Mouse (Mus musculus): ENCODE data around the gene Hist2h4.
"Not testable (repeated sequence)": the region's sequence is repeated elsewhere in the genome, so short reads cannot be mapped to it uniquely, and the experiment has no call there.

Hist2h4 gene

GRCm38 (mm10) chr3:96262979-96263550 lies at the start of gene Hist2h4:
Gene Hist2h4, minus strand, starts transcription at chr3:96263311.
- DNase-seq = peak; percentile 96 to 97

DNA sequence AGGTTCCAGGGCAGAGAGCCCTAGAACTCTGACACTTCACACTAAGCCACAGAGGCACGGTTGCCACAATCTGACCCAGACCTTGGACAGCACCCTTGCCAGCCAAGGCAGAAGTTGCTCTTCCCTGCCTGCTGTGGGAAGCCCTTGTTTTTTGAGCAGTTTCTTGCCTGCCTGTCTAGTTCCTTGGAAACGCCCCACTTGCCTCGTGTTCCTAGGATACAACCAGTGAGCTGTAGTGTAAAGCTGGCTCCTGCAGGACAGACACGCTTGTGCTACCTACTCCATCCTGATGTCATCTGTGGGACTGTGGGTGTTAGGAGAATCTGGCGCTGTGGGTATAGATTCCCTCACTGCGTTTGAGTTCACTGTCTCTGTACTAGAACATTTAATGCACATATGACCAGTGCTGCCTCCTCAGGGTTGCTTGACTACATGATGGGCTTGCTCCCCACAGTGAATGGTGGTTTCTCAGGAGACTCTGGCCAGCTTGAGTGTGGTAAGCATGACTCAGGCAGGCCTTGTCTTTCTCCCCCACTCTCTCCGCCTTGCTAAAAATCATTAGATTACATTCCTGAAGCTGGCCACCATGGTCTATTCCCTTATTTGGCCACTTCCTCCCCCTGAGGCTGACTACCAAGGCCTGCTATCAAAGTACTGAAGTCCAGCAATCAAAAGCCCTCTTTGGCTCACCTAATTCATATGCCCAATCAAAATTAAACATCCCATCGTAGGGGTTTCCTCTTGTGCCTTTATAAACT lies 49.4 kb upstream of the Hist2h4 start:
- DNase-seq = no peak

DNA sequence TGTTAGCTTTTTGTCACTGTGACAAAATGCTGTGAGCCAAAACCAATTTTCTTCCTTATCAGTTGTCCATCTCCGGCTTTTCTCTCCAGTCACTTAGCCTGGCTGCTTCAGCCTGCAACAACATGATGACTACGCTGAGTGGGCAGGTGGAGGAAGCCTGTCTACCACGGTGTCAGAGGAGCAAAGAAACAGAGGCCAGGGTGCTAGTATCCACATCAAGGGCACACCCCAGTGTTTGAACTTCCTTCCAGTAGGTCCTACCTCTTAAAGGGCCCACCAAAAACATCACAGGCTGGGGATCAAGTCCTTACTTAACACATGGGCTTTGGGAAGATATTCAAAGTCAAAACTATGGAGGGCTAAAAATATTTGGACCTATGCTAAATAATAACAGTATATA lies 46.3 kb upstream of the Hist2h4 start:
- no peak for DNase-seq

GRCm38 (mm10) chr3:96306506-96306905 lies 43.4 kb upstream of the Hist2h4 start:
- no peak for DNase-seq

DNA sequence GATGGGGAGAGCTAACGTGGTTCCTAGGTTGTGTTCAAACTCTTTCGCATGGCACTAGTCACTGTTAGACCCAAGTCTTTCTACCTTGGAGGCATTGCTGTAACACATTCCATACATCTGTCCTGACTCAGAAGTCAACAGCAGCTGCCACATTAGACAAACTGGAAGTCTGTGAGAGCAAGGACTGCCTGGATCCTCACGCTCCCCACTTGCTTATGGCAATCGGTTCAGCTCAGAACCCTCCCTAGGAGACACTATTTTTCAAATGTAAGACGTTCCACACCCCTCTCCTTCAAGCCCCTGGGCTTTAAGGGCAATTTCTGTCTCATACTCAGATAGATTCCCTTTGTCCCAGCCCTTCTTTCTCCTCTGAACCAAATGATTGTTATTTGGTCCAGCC lies 39.0 kb upstream of the Hist2h4 start:
- DNase-seq = no peak

- peak; percentile 28 to 29 for DNase-seq
These were observed 37.8 kb upstream of the Hist2h4 start for GRCm38 (mm10) chr3:96300706-96301529.

DNA sequence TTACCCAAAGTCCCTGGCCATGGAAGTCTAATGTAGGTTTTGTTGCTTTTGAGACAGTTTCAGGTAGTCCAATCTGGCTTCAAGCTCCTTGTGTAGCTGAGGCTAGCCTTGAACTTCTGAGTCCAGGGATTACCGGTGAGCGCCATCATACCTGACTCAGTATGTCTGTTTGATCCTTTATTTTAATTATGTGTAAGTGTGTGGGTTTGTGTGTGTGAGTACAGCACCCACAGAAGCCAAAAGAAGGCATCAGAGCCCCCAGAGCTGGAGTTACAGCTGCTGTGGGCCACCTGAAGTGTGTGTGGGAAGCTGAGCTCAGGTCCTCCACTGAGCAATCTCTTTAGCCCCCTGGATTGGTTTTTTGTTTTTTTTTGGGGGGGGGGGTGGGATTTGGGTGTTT lies 36.5 kb upstream of the Hist2h4 start:
- no peak for DNase-seq

- DNase-seq = no peak
These were observed 35.2 kb upstream of the Hist2h4 start for GRCm38 (mm10) chr3:96298360-96298759.

DNA sequence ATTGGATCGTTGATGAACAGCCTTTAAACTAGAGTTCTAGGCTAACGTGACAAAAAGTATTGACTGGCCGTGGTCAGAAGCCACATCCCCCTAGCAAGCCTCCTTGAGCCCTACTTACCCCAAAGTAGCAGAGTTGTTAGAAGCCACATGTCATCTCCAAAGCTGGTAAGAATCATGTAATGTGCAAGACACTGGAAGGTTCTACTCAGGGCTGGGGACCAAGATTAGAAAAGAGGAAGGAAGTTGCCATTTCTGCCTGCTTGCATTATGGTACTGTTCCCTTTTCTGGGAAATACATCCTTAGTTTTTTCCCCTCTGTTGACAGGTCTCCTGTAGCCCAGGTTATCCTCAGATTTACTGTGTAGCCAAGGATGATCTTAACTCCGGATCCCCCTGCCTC lies 30.7 kb upstream of the Hist2h4 start, which contains the start of gene Fcgr1:
Fcgr1 (minus strand) TSS at position 183 of the 400 bp plus-strand sequence.
- DNase-seq = no peak

- no peak for DNase-seq
These were observed 30.3 kb upstream of the Hist2h4 start for GRCm38 (mm10) chr3:96293368-96293767.

DNA sequence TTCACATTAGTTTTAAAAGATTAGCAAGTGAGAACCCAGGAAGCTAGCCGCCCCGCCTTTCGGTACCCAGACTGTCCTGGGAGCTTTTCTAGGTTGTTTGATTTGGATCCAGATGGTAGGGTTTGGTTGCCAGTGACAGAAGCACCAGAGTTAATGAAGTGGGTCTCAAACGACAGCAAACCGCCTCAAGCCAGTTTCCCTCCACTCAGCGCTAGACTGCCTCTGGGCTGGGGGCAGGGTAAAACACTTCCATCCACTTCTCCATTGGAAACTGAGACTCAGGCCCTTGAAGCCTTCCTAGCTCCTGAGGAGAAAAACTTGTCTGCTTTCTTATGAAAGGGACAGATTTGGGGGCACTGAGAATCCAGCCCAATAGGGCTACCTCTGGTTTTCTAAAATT lies 29.5 kb upstream of the Hist2h4 start:
- DNase-seq = no peak

- DNase-seq = not testable (repeated sequence)
These were observed 27.6 kb upstream of the Hist2h4 start for GRCm38 (mm10) chr3:96290727-96291126.

GRCm38 (mm10) chr3:96289201-96289600 lies 26.1 kb upstream of the Hist2h4 start:
- DNase-seq = no peak

- peak; percentile 45 to 54 for DNase-seq
These were observed 24.2 kb upstream of the Hist2h4 start for GRCm38 (mm10) chr3:96287334-96287733.

DNA sequence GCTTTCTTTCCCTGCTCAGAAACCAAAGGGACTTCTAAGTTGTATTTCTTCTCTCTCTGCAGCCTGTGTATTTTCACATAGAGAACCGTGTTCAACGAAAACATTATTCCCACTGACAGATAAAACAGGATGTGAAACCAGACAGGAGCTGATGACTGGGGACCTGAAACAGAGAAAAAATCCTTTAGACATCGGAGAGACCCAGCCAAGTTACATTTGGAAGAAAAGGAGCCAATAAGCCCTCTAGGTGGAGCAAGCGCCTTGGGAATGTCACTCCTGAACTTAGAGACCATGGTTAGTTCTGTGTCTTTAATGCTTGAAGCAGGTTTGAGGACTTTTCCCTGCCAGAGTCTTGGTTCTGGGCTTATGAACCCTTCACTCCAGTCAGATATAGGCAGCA lies 21.3 kb upstream of the Hist2h4 start:
- DNase-seq = peak in 1 of 2 experiments; percentile 29

- no peak for DNase-seq
These were observed 17.5 kb upstream of the Hist2h4 start for GRCm38 (mm10) chr3:96280660-96281059.

- peak; percentile 94 to 95 for DNase-seq
These were observed 14.9 kb upstream of the Hist2h4 start for GRCm38 (mm10) chr3:96277800-96278624.

DNA sequence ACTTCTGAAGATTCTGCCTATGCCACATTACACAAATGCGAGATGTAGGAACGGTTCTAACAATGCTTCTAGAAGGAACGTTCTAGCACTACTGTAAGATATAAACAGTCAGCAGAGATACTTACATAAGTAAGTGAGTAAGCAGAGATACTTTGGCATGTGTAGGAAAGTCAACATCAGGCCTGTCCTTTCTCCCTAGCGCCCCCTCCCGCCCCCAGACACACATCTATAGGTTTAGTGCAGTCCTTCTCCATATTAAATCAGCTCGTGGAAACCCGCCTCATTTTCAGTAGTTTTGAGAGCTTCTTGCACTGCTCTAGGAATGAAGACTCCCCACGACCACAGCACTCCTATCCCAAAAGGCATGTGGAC lies 14.3 kb upstream of the Hist2h4 start:
- DNase-seq = peak; percentile 76 to 80

DNA sequence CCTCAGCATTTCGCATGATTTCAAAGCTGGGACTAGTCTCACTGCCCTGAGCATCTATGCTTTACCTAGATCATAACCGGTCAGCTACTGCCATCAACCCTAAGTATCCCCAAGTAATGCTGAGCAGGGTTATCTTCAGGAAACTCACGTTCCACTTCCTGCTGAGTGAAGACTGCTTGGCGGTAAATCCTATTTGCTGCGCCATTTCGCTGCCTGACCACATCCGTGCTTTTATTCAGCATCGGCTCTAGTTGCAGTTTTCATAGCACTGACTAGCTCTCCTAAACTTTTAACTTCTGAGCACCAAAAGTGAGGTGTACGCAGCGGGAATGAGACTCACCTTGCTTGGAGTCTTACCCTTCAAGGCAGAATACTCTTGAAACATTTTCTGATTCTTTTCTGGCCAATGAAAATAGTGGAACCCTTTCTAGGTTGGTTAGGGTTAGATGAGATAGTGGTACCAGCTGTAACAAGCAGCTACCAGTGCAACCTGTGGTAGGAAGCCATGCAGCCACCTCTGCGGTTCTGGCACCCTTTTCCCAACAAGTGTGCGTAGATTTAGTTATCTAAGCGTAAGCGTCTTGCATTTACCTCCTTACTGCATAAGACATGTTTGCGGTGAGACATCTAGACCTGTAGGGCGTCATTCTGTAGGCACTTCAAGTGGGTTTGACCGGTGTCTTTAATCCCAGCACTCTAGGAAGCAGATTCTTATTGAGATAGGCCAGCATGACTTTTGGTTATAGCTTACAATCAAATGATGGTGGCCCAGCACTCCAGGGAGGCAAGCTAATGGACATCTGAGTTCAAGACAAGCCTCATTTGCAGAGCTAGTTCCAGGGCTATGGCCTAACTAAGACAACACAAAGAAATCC lies 10.7 kb upstream of the Hist2h4 start:
- peak; percentile 37 to 43 for DNase-seq

DNA sequence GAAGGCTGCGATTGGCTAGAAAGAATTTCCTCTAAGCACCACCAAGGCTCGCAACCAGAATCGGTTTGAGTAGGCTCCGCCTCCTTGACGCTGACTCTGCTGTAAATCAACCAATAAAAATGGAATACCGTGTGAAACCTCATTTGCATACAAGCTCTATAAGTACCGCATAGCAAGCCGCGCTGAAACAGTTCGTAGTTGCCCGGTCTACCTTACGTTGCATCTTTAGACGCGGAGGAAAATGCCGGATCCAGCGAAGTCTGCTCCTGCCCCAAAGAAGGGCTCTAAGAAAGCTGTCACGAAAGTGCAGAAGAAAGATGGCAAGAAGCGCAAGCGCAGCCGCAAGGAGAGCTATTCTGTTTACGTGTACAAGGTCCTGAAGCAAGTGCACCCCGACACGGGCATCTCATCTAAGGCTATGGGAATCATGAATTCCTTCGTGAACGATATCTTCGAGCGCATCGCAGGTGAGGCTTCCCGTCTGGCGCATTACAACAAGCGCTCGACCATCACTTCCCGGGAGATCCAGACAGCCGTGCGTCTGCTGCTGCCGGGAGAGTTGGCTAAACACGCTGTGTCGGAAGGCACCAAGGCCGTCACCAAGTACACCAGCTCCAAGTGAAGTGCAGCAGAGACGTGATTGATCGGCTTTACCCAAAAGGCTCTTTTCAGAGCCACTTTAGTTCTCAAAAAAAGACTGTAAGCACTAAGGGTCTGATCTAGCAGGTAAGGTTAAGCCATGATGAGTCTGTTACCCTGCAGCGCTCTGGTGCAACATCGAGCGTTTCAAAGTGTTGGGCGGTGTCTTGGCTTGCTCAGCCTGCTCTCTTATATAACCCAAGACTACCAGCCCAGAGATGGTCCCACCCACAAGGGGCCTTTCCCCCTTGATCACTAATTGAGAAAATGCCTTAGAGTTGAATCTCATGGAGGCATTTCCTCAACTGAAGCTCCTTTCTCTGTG lies 6.7 kb upstream of the Hist2h4 start, which contains the start of gene Hist2h2bb:
Hist2h2bb (plus strand) TSS at position 242 of the 964 bp plus-strand sequence.
- peak; percentile 86 to 89 for DNase-seq
